Mouse (Mus musculus) layer of hippocampus, postnatal 14 days (tissue): Measurements from ENCODE around the gene Nicn1. TPM values are rescaled to one million over a fixed set of nuclear protein-coding genes. Genes with fewer than 3 reads are reported as not detected.

Experiments used
- DNase-seq, 2 experiments: peaks; one replicate each; pipeline ENCODE4 v3.0.0; 2021 to 2022; ENCODE audit warnings: low spot score in 2 of 2, mixed read lengths in 1 of 2
- total RNA-seq, 2 experiments: library from RNA; stranded (reverse); gene quantifications; 2 replicates each; pipeline ENCODE4 v1.2.3; 2021

Gene Nicn1
- total RNA-seq, 2 experiments from 2014 or later, result 85.7 to 86.1 TPM

- DNase-seq, result no peak
These were observed 47.8 kb downstream of the Nicn1 start for GRCm38 (mm10) chr9:108337848-108338550.

- DNase-seq, result no peak
These were observed 48.3 kb downstream of the Nicn1 start for GRCm38 (mm10) chr9:108338551-108338885.

DNA sequence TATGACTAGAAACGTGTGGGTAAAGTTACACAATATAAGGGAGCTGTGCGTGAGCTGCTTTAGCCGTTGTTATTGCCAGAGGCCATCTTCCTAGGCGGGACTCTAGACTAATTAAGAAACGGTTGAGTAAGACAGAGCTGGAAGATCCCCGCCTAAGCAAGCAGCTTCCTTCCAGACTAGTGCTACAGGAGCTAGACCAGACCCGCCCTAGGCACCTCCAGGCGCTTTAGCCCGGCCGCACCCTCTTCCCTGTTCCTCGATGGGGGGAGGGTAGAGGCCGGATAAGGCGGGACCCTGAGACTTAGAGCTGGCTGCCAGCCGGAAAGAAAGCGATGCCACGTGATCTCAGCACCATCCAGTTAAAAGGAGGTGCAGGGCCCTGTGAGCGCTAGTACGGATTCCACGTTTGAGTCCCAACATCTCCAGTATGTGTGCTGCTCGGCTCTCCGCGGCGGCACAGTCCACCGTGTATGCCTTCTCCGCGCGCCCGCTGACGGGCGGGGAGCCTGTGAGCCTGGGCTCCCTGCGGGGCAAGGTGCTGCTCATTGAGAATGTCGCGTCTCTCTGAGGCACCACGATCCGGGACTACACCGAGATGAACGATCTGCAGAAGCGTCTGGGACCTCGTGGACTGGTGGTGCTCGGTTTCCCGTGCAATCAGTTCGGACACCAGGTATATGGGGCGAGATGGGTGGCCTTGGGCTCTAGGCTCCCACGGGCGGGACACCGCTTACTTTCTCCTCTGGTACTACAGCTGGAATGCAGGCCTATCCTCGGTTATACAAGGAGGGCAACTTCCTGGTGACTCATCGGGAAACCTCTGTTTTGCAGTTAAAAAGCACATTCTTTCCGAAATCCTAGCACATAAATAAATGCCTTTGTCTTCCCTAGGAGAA lies 48.9 kb downstream of the Nicn1 start, which contains the start of gene Gpx1:
TSS of gene Gpx1 (plus strand) at position 18 of the 896 bp plus-strand sequence.
- peak; percentile 76 to 82 for DNase-seq

DNA sequence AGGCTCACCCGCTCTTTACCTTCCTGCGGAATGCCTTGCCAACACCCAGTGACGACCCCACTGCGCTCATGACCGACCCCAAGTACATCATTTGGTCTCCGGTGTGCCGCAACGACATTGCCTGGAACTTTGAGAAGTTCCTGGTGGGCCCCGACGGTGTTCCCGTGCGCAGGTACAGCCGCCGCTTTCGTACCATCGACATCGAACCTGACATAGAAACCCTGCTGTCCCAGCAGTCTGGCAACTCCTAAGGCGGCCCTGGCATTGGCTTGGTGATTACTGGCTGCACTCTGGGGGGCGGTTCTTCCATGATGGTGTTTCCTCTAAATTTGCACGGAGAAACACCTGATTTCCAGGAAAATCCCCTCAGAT lies 49.6 kb downstream of the Nicn1 start:
- DNase-seq, result no peak

GRCm38 (mm10) chr9:108340258-108341138 lies 50.3 kb downstream of the Nicn1 start:
- DNase-seq, result no peak

- no peak for DNase-seq
These were observed 50.9 kb downstream of the Nicn1 start for GRCm38 (mm10) chr9:108341139-108341475.

GRCm38 (mm10) chr9:108341801-108342200 lies 51.6 kb downstream of the Nicn1 start:
- no peak for DNase-seq

- no peak for DNase-seq
These were observed 52.1 kb downstream of the Nicn1 start for GRCm38 (mm10) chr9:108342301-108342831.

DNA sequence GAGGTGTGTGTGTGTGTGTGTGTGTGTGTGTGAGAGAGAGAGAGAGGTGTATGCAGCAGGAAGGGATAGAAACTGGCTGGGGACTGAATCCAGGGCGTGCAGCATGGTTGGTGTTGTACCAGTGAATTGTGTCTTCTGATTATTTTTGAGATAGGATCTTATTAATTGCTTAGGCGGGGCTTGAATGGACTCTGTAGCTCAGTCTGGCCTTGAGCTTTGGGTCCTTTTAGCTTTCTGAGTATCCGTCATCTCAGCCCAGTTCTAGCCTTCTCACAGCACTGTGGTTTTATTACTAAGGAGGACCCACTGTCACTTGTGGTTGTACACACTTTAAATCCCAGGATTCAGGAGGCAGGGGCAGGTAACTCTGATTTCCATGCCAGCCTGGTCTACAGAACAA lies 53.1 kb downstream of the Nicn1 start:
- no peak for DNase-seq

DNA sequence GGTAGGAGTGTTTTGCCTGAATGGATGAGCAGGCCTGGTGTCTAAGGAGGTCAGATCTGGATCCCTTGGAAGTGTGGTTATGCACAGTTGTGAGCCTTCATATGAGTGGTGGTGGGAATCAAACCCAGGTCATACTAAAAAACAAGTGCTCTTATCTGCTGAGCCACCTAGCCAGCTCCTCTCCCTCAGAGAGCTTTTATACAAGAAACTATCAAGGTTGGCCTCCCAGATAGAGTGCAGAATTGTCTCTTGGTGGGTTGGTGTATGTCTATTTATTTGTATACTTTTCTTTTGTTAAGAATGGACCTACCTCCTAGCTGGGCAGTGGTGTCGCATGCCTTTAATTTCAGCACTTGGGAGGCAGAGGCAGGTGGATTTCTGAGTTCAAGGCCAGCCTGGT lies 53.6 kb downstream of the Nicn1 start:
- DNase-seq, result no peak

GRCm38 (mm10) chr9:108344471-108344870 lies 54.2 kb downstream of the Nicn1 start:
- DNase-seq, result no peak

Other genes starting within 250 kb of the Nicn1 start
- gene Gmppb, start 241.2 kb upstream of the Nicn1 start, total RNA-seq, result 10 to 100 TPM; 14.7 to 17.5 TPM
- gene Amigo3, start 237.3 kb upstream of the Nicn1 start, total RNA-seq, result 1 to 10 TPM; 2.2 to 2.8 TPM
- gene Mst1, start 210.0 kb upstream of the Nicn1 start, total RNA-seq, result not detected
- gene Rnf123, start 207.1 kb upstream of the Nicn1 start, total RNA-seq, result 10 to 100 TPM; 84.9 to 86.8 TPM
- 10 to 100 TPM; 39.4 to 42.8 TPM for gene Apeh, start 195.8 kb upstream of the Nicn1 start, total RNA-seq
- gene Bsn, start 100.0 kb upstream of the Nicn1 start, total RNA-seq, result 100 to 1,000 TPM; 203 to 219 TPM
- 100 to 1,000 TPM; 119 to 120 TPM for gene Dag1, start 26.5 kb upstream of the Nicn1 start, total RNA-seq
- gene Amt, start 6.4 kb downstream of the Nicn1 start, total RNA-seq, result 10 to 100 TPM; 27.1 to 27.9 TPM
- 100 to 1,000 TPM; 189 to 198 TPM for gene Rhoa, start 15.7 kb downstream of the Nicn1 start, total RNA-seq
- 10 to 100 TPM; 45.3 to 46.8 TPM for gene Tcta, start 15.7 kb downstream of the Nicn1 start, total RNA-seq
- 10 to 100 TPM; 67.3 to 68.7 TPM for gene Gpx1, start 48.5 kb downstream of the Nicn1 start, total RNA-seq
- 100 to 1,000 TPM; 111 to 121 TPM for gene Usp4, start 57.4 kb downstream of the Nicn1 start, total RNA-seq
- 1 to 10 TPM in 1 of 2 experiments, under 1 TPM in 1; 0.86 to 1.2 TPM for gene 1700102P08Rik, start 102.4 kb downstream of the Nicn1 start, total RNA-seq
- under 1 TPM in 1 of 2 experiments, not detected in 1; 0.14 TPM for gene Ccdc36, start 138.1 kb downstream of the Nicn1 start, total RNA-seq
- gene BC048562, start 146.1 kb downstream of the Nicn1 start, total RNA-seq, result not detected
- 10 to 100 TPM; 37.0 to 37.8 TPM for gene Ccdc71, start 170.1 kb downstream of the Nicn1 start, total RNA-seq
- 10 to 100 TPM; 17.5 to 18.4 TPM for gene Klhdc8b, start 171.2 kb downstream of the Nicn1 start, total RNA-seq
- gene Lamb2, start 189.3 kb downstream of the Nicn1 start, total RNA-seq, result 10 to 100 TPM; 34.8 to 39.8 TPM
- gene Usp19, start 200.2 kb downstream of the Nicn1 start, total RNA-seq, result 100 to 1,000 TPM; 123 to 128 TPM
- 10 to 100 TPM; 77.4 to 91.5 TPM for gene Qars, start 217.3 kb downstream of the Nicn1 start, total RNA-seq
- gene Qrich1, start 226.4 kb downstream of the Nicn1 start, total RNA-seq, result 100 to 1,000 TPM; 123 to 130 TPM